Mouse (Mus musculus): Measurements from ENCODE around the gene Mettl21a. TPM values are rescaled to one million over a fixed set of nuclear protein-coding genes. Genes with fewer than 3 reads are reported as not detected.

Mettl21a gene
- polyA plus RNA-seq, 1 experiment from 2014 or later = 19.0 TPM

- WGBS = 90% methylated on average over 6 of the region's 6 CpGs
- Histone ChIP-seq H3K9ac (ENCODE audit: low read length) (no peak overlapping the region), H3K4me1 (ENCODE audit: control insufficient read depth, insufficient read depth, low read length) (no peaks in the 10 kb centered on the region), H3K4me2 (ENCODE audit: low read depth, low read length) (no peak overlapping the region), H3K9me3 (replicated peaks; ENCODE audit: control insufficient read depth, low read length) (no peaks in the 10 kb centered on the region), H3K36me3 (ENCODE audit: control insufficient read depth, insufficient read depth, low read length) (no peaks in the 10 kb centered on the region), H3K27ac (ENCODE audit: low read length) (no peak overlapping the region), H3K27me3 (ENCODE audit: control insufficient read depth, insufficient read depth, low read length) (no peaks in the 10 kb centered on the region), H3K4me3 (replicated peaks; ENCODE audit: low read length) (no peak overlapping the region)
- no peak for ATAC-seq (ENCODE audit: insufficient read depth, low FRiP score)
Observed at GRCm38 (mm10) chr1:64641069-64641468, 24.0 kb upstream of the Mettl21a start.

DNA sequence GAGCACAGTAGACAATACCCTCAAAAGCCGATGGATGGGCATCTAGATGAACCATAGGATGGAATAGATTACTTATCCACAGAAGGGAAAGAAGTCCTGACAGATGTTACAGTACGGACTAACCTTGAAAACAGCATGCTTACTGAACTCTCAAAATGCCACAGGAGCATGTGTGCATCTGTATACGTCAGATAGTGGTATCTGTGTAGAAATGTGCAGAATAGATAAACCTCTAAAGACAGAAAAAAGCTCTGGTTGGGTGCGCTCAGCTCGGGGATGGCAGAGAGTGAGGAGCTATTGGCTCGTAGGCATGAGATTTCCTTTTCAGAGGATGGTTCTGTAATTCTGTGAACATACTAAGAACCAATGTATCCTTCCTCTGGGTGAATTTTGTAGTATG is 22.2 kb upstream of the Mettl21a start:
- WGBS = 84% methylated on average over 6 of the region's 6 CpGs

DNA sequence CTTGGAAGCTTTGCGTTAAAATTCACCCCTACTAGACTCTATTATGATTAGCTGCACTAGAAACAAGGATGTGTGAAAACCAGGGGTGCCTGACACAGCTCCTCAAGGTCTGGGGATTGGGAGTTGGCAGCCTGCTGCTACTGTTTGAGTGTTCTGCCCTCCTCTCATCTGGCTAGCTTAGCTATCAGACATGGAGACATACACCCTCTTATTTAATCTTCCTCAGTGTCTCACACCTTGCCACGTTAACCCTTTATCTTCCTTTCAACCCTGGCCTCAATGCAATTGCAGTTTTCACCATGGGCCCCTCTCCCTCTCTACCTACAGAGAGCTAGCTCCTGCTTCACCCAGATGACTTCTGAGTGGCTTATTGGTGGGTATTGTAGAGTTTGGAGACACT is 18.6 kb upstream of the Mettl21a start:
- Histone ChIP-seq H3K4me2 (ENCODE audit: low read depth, low read length) (no peak overlapping the region), H3K4me3 (replicated peaks; ENCODE audit: low read length) (no peak overlapping the region), H3K27ac (ENCODE audit: low read length) (no peak overlapping the region), H3K4me1 (ENCODE audit: control insufficient read depth, insufficient read depth, low read length) (no peaks in the 10 kb centered on the region), H3K27me3 (ENCODE audit: control insufficient read depth, insufficient read depth, low read length) (no peaks in the 10 kb centered on the region), H3K9ac (ENCODE audit: low read length) (no peak overlapping the region), H3K36me3 (ENCODE audit: control insufficient read depth, insufficient read depth, low read length) (no peaks in the 10 kb centered on the region), H3K9me3 (replicated peaks; ENCODE audit: control insufficient read depth, low read length) (no peaks in the 10 kb centered on the region)
- WGBS = 57% methylated on average over 2 of the region's 2 CpGs
- no peak for ATAC-seq (ENCODE audit: insufficient read depth, low FRiP score)

More for the DNA sequence above, 22.2 kb upstream of the Mettl21a start:
- H3K4me2 ChIP-seq (ENCODE audit: low read depth, low read length) = no peak overlapping the region
- no peaks in the 10 kb centered on the region for H3K27me3 ChIP-seq (ENCODE audit: control insufficient read depth, insufficient read depth, low read length)
- H3K27ac ChIP-seq (ENCODE audit: low read length) = no peak overlapping the region
- no peaks in the 10 kb centered on the region for H3K36me3 ChIP-seq (ENCODE audit: control insufficient read depth, insufficient read depth, low read length)
- no peak overlapping the region for H3K9ac ChIP-seq (ENCODE audit: low read length)
- no peaks in the 10 kb centered on the region for H3K9me3 ChIP-seq (replicated peaks; ENCODE audit: control insufficient read depth, low read length)
- no peaks in the 10 kb centered on the region for H3K4me1 ChIP-seq (ENCODE audit: control insufficient read depth, insufficient read depth, low read length)
- H3K4me3 ChIP-seq (replicated peaks; ENCODE audit: low read length) = no peak overlapping the region
- ATAC-seq (ENCODE audit: insufficient read depth, low FRiP score) = no peak

DNA sequence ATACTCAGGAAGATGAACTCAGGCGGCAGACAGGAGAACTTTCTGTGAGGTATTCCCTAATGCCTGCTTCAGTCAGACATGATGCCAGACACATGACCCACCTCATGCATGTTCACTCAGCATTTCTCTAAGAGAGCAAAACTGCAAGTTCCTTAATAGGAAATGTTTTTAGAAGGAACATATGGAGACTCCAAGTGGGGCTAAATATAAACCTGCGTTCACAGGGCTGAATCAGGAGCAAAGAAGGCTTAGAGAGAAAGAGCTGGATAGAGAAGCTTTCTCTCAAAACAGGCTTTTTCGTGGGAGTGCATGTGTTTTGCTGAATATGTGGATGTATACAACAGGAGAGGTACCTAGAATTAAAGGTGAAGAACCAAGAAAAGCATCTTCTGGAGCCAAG is 16.2 kb upstream of the Mettl21a start:
- H3K4me2 ChIP-seq (ENCODE audit: low read depth, low read length) = no peak overlapping the region
- no peaks in the 10 kb centered on the region for H3K9me3 ChIP-seq (replicated peaks; ENCODE audit: control insufficient read depth, low read length)
- H3K9ac ChIP-seq (ENCODE audit: low read length) = no peak overlapping the region
- no peak overlapping the region for H3K4me3 ChIP-seq (replicated peaks; ENCODE audit: low read length)
- no peak for ATAC-seq (ENCODE audit: insufficient read depth, low FRiP score)
- no peak overlapping the region for H3K27ac ChIP-seq (ENCODE audit: low read length)
- 64% methylated on average over 3 of the region's 3 CpGs for WGBS
- H3K36me3 ChIP-seq (ENCODE audit: control insufficient read depth, insufficient read depth, low read length) = no peaks in the 10 kb centered on the region
- no peaks in the 10 kb centered on the region for H3K27me3 ChIP-seq (ENCODE audit: control insufficient read depth, insufficient read depth, low read length)
- no peaks in the 10 kb centered on the region for H3K4me1 ChIP-seq (ENCODE audit: control insufficient read depth, insufficient read depth, low read length)

GRCm38 (mm10) chr1:64631526-64631925 is 14.5 kb upstream of the Mettl21a start:
- no peak overlapping the region for H3K4me3 ChIP-seq (replicated peaks; ENCODE audit: low read length)
- H3K4me2 ChIP-seq (ENCODE audit: low read depth, low read length) = no peak overlapping the region
- no peaks in the 10 kb centered on the region for H3K27me3 ChIP-seq (ENCODE audit: control insufficient read depth, insufficient read depth, low read length)
- no peaks in the 10 kb centered on the region for H3K9me3 ChIP-seq (replicated peaks; ENCODE audit: control insufficient read depth, low read length)
- no peak overlapping the region for H3K27ac ChIP-seq (ENCODE audit: low read length)
- 55% methylated on average over 5 of the region's 5 CpGs for WGBS
- no peaks in the 10 kb centered on the region for H3K4me1 ChIP-seq (ENCODE audit: control insufficient read depth, insufficient read depth, low read length)
- H3K36me3 ChIP-seq (ENCODE audit: control insufficient read depth, insufficient read depth, low read length) = no peaks in the 10 kb centered on the region
- no peak for ATAC-seq (ENCODE audit: insufficient read depth, low FRiP score)
- H3K9ac ChIP-seq (ENCODE audit: low read length) = no peak overlapping the region

DNA sequence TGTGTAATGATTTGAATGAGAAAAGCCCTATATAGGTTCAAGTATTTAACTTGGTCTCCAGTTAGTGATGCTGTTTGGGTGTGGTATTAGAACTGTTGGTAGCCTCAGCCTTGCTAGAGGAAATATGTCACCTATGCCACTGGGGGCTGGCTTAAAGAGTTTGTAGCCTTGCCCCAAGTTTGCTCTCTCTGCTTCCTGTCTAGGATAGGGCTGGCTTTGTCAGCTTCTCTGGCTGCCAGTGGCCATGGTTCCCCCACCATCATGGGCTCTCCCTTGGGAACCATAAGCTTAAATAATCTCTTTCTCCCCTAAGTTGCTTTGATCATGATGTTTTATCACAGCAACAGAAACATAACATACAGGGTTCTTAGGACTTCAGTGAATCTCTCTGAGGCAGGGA is 8.2 kb upstream of the Mettl21a start:
- H3K9me3 ChIP-seq (replicated peaks; ENCODE audit: control insufficient read depth, low read length) = no peaks in the 10 kb centered on the region
- no peaks in the 10 kb centered on the region for H3K4me1 ChIP-seq (ENCODE audit: control insufficient read depth, insufficient read depth, low read length)
- H3K9ac ChIP-seq (ENCODE audit: low read length) = no peak overlapping the region
- no peak overlapping the region for H3K27ac ChIP-seq (ENCODE audit: low read length)
- no peaks in the 10 kb centered on the region for H3K27me3 ChIP-seq (ENCODE audit: control insufficient read depth, insufficient read depth, low read length)
- H3K4me2 ChIP-seq (ENCODE audit: low read depth, low read length) = no peak overlapping the region
- H3K4me3 ChIP-seq (replicated peaks; ENCODE audit: low read length) = no peak overlapping the region
- no peaks in the 10 kb centered on the region for H3K36me3 ChIP-seq (ENCODE audit: control insufficient read depth, insufficient read depth, low read length)
- no peak for ATAC-seq (ENCODE audit: insufficient read depth, low FRiP score)

GRCm38 (mm10) chr1:64623558-64624435 is 6.8 kb upstream of the Mettl21a start:
- H3K27ac ChIP-seq (ENCODE audit: low read length) = no peak overlapping the region
- 59% methylated on average over 12 of the region's 12 CpGs for WGBS
- no peak overlapping the region for H3K4me2 ChIP-seq (ENCODE audit: low read depth, low read length)
- no peak for ATAC-seq (ENCODE audit: insufficient read depth, low FRiP score)
- H3K27me3 ChIP-seq (ENCODE audit: control insufficient read depth, insufficient read depth, low read length) = no peaks in the 10 kb centered on the region
- no peak overlapping the region for H3K9ac ChIP-seq (ENCODE audit: low read length)
- no peaks in the 10 kb centered on the region for H3K9me3 ChIP-seq (replicated peaks; ENCODE audit: control insufficient read depth, low read length)
- 0 out of 2 replicates have a peak, but pooled peaks cover under 1% of the 10 kb centered on the region for H3K4me1 ChIP-seq (ENCODE audit: control insufficient read depth, insufficient read depth, low read length)
- no peak overlapping the region for H3K4me3 ChIP-seq (replicated peaks; ENCODE audit: low read length)
- no peaks in the 10 kb centered on the region for H3K36me3 ChIP-seq (ENCODE audit: control insufficient read depth, insufficient read depth, low read length)

- Histone ChIP-seq H3K36me3 (ENCODE audit: control insufficient read depth, insufficient read depth, low read length) (no peaks in the 10 kb centered on the region), H3K4me1 (ENCODE audit: control insufficient read depth, insufficient read depth, low read length) (peaks cover 13% of the 10 kb centered on the region; the same call in 1 of the 2 replicates)
- WGBS = 85% methylated on average over 5 of the region's 5 CpGs
Observed at GRCm38 (mm10) chr1:64621116-64621515, 4.1 kb upstream of the Mettl21a start.

DNA sequence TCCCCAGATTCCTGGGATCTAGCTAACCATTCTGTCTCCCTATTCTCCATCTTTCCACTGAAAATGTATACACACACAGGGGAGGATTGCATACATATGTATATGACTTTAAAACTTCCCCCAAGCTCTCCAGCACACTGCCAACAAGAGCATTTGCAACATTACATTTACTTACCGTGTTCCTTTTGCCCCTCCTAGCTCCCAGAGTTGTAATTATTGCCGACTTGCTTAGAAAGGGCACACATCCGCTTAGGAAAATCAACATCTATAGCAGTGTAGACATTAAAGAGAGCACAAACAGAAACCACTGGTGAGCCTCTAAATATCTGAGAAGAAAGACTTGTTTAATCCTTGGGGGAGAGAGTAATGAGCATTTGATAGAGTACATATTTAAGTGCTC is 1.2 kb upstream of the Mettl21a start:
- Histone ChIP-seq H3K9ac (ENCODE audit: low read length) (peak overlapping the region; percentile 96), H3K36me3 (ENCODE audit: control insufficient read depth, insufficient read depth, low read length) (no peaks in the 10 kb centered on the region), H3K27ac (ENCODE audit: low read length) (peak overlapping the region; percentile 96; the same call in 1 of the 2 replicates), H3K27me3 (ENCODE audit: control insufficient read depth, insufficient read depth, low read length) (no peaks in the 10 kb centered on the region), H3K4me1 (ENCODE audit: control insufficient read depth, insufficient read depth, low read length) (peaks cover 16% of the 10 kb centered on the region; the same call in 1 of the 2 replicates), H3K4me3 (replicated peaks; ENCODE audit: low read length) (peak overlapping the region; percentile 85), H3K9me3 (replicated peaks; ENCODE audit: control insufficient read depth, low read length) (no peaks in the 10 kb centered on the region), H3K4me2 (ENCODE audit: low read depth, low read length) (peak overlapping the region; percentile 83)
- WGBS = 32% methylated on average over 3 of the region's 3 CpGs
- no peak for ATAC-seq (ENCODE audit: insufficient read depth, low FRiP score)

More at GRCm38 (mm10) chr1:64621116-64621515, 4.1 kb upstream of the Mettl21a start:
- Histone ChIP-seq H3K27ac (ENCODE audit: low read length) (no peak overlapping the region), H3K4me2 (ENCODE audit: low read depth, low read length) (no peak overlapping the region), H3K27me3 (ENCODE audit: control insufficient read depth, insufficient read depth, low read length) (no peaks in the 10 kb centered on the region), H3K4me3 (replicated peaks; ENCODE audit: low read length) (no peak overlapping the region), H3K9ac (ENCODE audit: low read length) (0 out of 2 replicates have a peak overlapping the region, but pooled peaks have one; percentile 10), H3K9me3 (replicated peaks; ENCODE audit: control insufficient read depth, low read length) (no peaks in the 10 kb centered on the region)
- ATAC-seq (ENCODE audit: insufficient read depth, low FRiP score) = no peak
